Mouse (Mus musculus) hindbrain, embryonic 13.5 days (tissue): ENCODE data around the gene Tcf7l1. TPM values are rescaled to one million over a fixed set of nuclear protein-coding genes. Genes with fewer than 3 reads are reported as not detected.

ENCODE experiments used
- ATAC-seq: fragments of 200-750 bp; cut with Nextera tagmentation; 2 replicates; pipeline ENCODE4 v1.8.0; 2017; ENCODE audit warnings: moderate TSS enrichment; ENCODE audit not compliant: low FRiP score
- H3K27ac ChIP-seq: fragments of 300-500 bp; sonication (generic); 2 replicates; pipeline ENCODE4 v1.5.1; 2015; ENCODE audit warnings: inconsistent platforms, mild to moderate bottlenecking, moderate library complexity
- H3K27me3 ChIP-seq: fragments of 300-500 bp; sonication (generic); 2 replicates; pipeline ENCODE4 v1.6.1; 2015; ENCODE audit warnings: mild to moderate bottlenecking, inconsistent platforms
- H3K36me3 ChIP-seq: fragments of 300-500 bp; sonication (generic); 2 replicates; pipeline ENCODE4 v1.6.1; 2015; ENCODE audit warnings: mild to moderate bottlenecking, inconsistent platforms
- H3K4me1 ChIP-seq: fragments of 300-500 bp; sonication (generic); replicated peaks from 2 replicates; pipeline ENCODE4 v1.6.1; 2015; ENCODE audit warnings: inconsistent platforms
- H3K4me2 ChIP-seq: fragments of 300-500 bp; sonication (generic); 2 replicates; pipeline ENCODE4 v1.6.1; 2015; ENCODE audit warnings: inconsistent platforms, mild to moderate bottlenecking, moderate library complexity
- H3K4me3 ChIP-seq: fragments of 300-500 bp; sonication (generic); 2 replicates; pipeline ENCODE4 v1.5.1; 2015; ENCODE audit warnings: mild to moderate bottlenecking, inconsistent platforms
- H3K9ac ChIP-seq: fragments of 300-500 bp; sonication (generic); 2 replicates; pipeline ENCODE4 v1.6.1; 2015; ENCODE audit warnings: mild to moderate bottlenecking, inconsistent platforms
- H3K9me3 ChIP-seq: fragments of 300-500 bp; sonication (generic); 2 replicates; pipeline ENCODE4 v1.6.1; 2016; ENCODE audit warnings: inconsistent platforms
- WGBS: fragments of 180-500 bp; shearing (Covaris S2); methylation state at CpG from one replicate; pipeline ENCODE4 v1.1.7; 2015; 5-methylcytosine and 5-hydroxymethylcytosine counted together
- polyA plus RNA-seq: library from polyadenylated mRNA; unstranded; fragments of >200 nt; fragmentation: Nextera tagmentation; extraction: Ambion mirVana; gene quantifications from 2 replicates; pipeline ENCODE4 v1.2.1, GENCODE M21; 2015

Tcf7l1 gene
- polyA plus RNA-seq, 1 experiment from 2014 or later = 7.4 TPM

DNA sequence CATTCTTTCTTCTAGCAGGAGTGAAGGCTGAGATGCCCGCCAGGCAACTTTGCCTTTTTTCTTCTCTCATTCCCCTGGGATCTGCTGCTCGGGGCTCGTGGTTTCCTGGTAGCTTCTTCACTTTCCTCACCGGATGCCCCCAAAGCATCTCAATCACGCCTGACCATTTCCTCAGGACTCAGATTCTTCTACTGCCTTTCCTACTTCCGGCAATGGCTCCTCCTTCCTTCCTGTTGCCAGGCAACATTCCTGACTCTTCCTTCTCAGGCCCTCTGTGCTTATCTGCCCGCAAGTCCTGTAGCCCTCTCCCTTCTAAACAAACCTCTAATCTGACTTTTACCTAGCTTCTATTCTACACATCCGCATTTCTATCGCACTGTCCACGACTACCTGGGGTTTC lies 98.5 kb downstream of the Tcf7l1 start:
- Histone ChIP-seq H3K4me2 (no peak overlapping the region), H3K4me1 (peaks cover 25% of the 10 kb centered on the region), H3K9me3 (no peaks in the 10 kb centered on the region), H3K4me3 (no peak overlapping the region), H3K9ac (no peak overlapping the region), H3K27me3 (no peaks in the 10 kb centered on the region), H3K27ac (no peak overlapping the region), H3K36me3 (no peaks in the 10 kb centered on the region)
- no peak for ATAC-seq
- WGBS = 69% methylated on average over 10 of the region's 10 CpGs

DNA sequence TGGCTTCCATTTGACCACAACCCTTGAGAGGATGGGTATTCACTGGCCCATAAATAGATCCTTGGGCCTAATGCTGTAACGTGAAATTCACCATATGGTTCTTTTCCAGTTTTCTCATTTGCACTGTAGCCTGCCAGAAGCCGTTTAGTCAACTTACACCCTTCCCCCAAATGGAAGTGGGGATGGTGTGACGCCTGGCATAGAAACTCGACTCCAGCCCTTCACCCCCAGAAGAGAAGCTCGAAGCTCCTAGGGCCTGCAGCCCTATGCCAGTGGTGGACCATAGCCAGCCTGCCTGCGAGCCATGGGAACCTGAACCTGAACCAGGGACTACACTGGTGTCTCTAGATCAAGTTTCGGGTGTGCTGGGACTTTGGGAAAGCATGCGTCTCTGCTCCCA lies 99.1 kb downstream of the Tcf7l1 start:
- Histone ChIP-seq H3K36me3 (no peaks in the 10 kb centered on the region), H3K4me1 (peaks cover 27% of the 10 kb centered on the region), H3K4me3 (no peak overlapping the region), H3K27me3 (no peaks in the 10 kb centered on the region), H3K9me3 (no peaks in the 10 kb centered on the region), H3K9ac (no peak overlapping the region), H3K4me2 (no peak overlapping the region), H3K27ac (no peak overlapping the region)
- 88% methylated on average over 8 of the region's 8 CpGs for WGBS
- no peak for ATAC-seq

DNA sequence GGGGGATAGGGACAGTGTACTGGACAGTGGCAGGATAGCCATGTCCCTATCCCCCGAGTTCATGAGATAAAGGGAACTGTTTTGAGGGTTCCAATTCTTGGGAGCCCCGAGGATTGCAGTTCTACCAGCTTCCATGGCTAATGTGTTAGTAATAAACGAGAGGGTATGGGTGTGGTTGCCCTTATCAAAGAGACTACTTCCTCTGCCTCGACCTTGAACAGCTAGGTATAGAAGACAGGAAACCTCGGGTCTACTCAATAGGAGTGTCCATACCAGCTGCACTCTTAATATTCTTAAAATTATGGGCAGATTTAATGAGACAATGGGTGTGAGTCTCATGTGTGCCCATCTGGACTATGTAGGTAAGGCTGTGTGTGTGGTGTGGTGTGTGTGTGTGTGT lies 100.0 kb downstream of the Tcf7l1 start:
- Histone ChIP-seq H3K4me2 (no peak overlapping the region), H3K27me3 (no peaks in the 10 kb centered on the region), H3K36me3 (no peaks in the 10 kb centered on the region), H3K9me3 (no peaks in the 10 kb centered on the region), H3K4me1 (peaks cover 22% of the 10 kb centered on the region), H3K4me3 (no peak overlapping the region), H3K27ac (no peak overlapping the region), H3K9ac (no peak overlapping the region)
- 92% methylated on average over 5 of the region's 5 CpGs for WGBS
- no peak for ATAC-seq

DNA sequence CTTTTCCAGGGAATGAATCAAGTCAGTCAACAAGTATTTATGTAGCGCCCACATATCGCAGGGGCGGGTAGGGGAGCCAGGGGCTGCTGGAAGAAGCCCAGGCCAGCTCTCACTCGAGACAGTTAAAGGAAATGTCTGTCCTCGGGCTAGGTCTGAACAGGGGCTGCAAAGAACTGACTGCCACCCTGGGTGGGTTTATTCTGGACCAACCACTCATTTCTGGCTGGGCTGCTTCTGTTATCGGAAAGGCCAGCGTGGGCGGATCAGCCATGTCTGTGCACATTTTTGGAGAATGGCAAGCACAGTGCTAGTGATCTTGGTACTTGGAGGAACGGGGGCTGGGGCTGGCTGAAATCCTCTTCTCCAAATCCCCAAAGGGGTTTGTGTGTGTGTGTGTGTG lies 103.9 kb downstream of the Tcf7l1 start:
- H3K36me3 ChIP-seq = no peaks in the 10 kb centered on the region
- no peak overlapping the region for H3K4me3 ChIP-seq
- no peak overlapping the region for H3K9ac ChIP-seq
- H3K4me1 ChIP-seq = peaks cover 13% of the 10 kb centered on the region
- 66% methylated on average over 9 of the region's 9 CpGs for WGBS
- ATAC-seq = no peak
- H3K27ac ChIP-seq = no peak overlapping the region
- no peak overlapping the region for H3K4me2 ChIP-seq
- peaks cover 12% of the 10 kb centered on the region for H3K27me3 ChIP-seq
- H3K9me3 ChIP-seq = no peaks in the 10 kb centered on the region

DNA sequence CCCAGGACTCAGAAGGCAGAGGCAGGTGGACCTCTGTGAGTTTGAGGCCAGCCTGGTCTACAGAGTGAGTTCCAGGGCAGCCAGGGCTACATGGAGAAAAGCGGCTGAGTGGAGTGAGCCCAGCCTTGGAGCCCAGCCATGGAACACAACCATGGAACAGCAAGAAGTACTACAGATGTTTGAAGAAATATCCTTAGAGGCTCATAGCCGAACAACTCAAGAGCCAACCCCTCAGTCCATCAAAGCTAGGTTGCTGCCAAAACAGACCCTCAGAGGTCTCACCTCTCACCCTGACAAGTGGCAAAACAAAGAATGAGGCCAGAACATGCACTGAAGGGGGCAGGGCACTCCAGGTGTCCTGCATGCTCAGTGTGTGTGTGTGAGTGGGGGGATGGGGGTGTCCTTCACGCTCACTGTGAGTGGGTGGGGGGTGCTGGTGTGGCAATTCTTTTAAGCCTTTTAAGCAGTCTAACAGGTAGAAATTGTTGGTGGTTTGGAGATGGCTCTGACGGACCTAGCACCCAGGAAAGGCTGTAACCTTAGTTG lies 104.7 kb downstream of the Tcf7l1 start:
- Histone ChIP-seq H3K4me1 (peaks cover 13% of the 10 kb centered on the region), H3K4me2 (no peak overlapping the region), H3K27ac (no peak overlapping the region), H3K9ac (no peak overlapping the region), H3K9me3 (no peaks in the 10 kb centered on the region), H3K4me3 (no peak overlapping the region), H3K27me3 (peaks cover 12% of the 10 kb centered on the region), H3K36me3 (no peaks in the 10 kb centered on the region)
- no peak for ATAC-seq
- WGBS = 76% methylated on average over 4 of the region's 4 CpGs

DNA sequence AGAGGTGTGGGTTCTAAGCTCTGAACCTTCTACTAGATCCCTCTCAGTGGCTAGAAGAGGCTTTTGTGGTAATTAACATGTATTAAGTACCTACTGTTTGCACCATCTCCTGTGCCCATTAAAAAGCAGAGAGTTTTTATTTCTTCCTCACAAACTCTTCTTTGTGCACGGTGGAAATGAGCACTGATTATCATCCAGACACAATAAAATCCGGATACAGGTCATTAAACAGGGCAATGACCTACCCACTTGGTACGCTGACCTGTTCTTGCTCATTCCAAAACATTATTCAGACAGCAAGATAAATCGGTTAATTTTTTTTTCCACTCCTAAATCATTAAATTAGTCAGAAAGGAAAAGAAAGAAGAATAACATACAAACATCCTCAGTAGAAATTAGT lies 106.8 kb downstream of the Tcf7l1 start:
- Histone ChIP-seq H3K27me3 (peaks cover 12% of the 10 kb centered on the region), H3K27ac (no peak overlapping the region), H3K4me3 (no peak overlapping the region), H3K36me3 (no peaks in the 10 kb centered on the region), H3K4me1 (peaks cover 31% of the 10 kb centered on the region), H3K9me3 (no peaks in the 10 kb centered on the region), H3K4me2 (no peak overlapping the region), H3K9ac (no peak overlapping the region)
- ATAC-seq = no peak
- WGBS = 44% methylated on average over 4 of the region's 4 CpGs

DNA sequence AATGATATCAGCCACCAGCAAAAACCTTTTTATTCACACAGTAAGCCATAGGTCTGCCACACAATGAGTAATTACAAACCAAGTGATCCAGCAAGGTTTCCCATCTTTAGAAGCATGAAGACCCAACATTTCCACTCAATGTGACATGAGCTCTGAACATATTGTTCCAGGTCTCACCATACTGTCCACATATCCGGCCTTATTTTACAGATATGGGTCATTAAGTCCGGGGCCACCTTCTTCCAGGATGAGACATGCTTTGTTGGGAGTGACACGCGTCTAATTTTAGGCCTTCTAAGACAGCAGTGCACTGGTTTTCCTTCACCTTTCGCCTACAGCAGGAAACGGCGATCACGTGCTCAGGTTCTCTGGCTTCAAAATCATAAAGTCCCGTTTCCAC lies 108.1 kb downstream of the Tcf7l1 start:
- H3K27me3 ChIP-seq = peaks cover 16% of the 10 kb centered on the region
- H3K4me1 ChIP-seq = peaks cover 37% of the 10 kb centered on the region
- no peak for ATAC-seq
- no peak overlapping the region for H3K4me2 ChIP-seq
- 89% methylated on average over 9 of the region's 9 CpGs for WGBS
- no peaks in the 10 kb centered on the region for H3K36me3 ChIP-seq
- H3K9ac ChIP-seq = no peak overlapping the region
- no peak overlapping the region for H3K4me3 ChIP-seq
- H3K27ac ChIP-seq = no peak overlapping the region
- H3K9me3 ChIP-seq = no peaks in the 10 kb centered on the region

DNA sequence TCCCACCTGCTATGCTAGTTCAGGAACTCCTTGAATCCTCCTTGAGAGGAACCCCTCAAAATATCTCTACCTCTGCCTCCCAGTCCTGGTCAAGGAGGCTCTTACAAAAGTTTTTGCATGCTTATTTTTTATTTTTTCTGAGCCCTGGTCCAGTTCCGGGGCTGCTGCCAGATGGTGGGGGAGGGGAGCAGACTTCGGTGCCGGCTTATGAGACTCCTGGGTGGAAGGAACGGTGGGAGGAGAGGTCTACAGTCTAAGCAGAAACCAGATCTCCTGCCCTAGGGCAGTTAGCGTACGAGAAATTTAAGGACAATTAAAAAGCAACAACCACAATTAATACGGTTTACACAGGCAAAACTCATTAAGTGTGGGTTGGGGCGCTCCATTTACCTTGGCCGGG lies 110.4 kb downstream of the Tcf7l1 start:
- Histone ChIP-seq H3K27ac (no peak overlapping the region), H3K9ac (no peak overlapping the region), H3K4me1 (peaks cover 35% of the 10 kb centered on the region), H3K36me3 (no peaks in the 10 kb centered on the region), H3K4me2 (no peak overlapping the region), H3K9me3 (no peaks in the 10 kb centered on the region), H3K27me3 (peaks cover 19% of the 10 kb centered on the region), H3K4me3 (no peak overlapping the region)
- 29% methylated on average over 9 of the region's 9 CpGs for WGBS
- ATAC-seq = no peak

DNA sequence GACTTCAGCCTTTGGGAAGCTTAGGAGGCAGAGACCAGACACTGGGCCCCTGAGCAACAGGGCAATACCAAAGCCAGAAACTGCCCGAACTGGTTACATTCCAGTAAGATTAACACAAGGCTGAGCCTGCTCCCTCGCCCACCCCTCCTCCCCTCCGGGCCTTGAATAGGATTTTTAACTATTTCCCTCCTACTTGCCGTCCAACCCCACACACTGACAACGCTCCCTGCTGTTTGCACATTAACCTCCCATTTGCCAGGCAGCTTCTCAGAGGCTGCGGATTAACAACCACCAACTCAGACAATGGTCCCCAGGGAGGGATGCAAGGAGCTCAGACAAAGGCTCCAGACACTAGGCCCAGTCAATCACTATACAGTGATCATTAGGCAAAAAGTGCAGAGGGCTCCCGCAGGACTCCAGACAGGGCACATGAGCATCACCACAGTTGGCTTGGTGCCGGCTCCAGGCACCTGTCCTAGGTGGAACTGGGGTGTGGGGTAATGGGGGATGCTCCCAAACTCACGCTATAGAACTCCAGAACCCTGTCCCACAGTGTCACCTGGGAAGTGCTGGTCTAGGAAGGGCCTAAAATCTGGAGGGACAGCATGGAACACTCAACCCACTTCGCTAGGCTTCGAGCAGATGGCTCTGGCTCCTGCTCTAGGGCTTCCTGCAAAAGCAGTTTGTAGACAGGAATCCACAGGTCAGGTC lies 111.4 kb downstream of the Tcf7l1 start:
- ATAC-seq = peak; percentile 59
- H3K27ac ChIP-seq = peak overlapping the region; percentile 49
- peaks cover 22% of the 10 kb centered on the region for H3K27me3 ChIP-seq
- WGBS = 7% methylated on average over 11 of the region's 11 CpGs
- H3K4me1 ChIP-seq = peaks cover 41% of the 10 kb centered on the region
- H3K4me3 ChIP-seq = peak overlapping the region; percentile 19
- peak overlapping the region; percentile 30; the same call in 1 of the 2 replicates for H3K9ac ChIP-seq
- no peaks in the 10 kb centered on the region for H3K36me3 ChIP-seq
- no peaks in the 10 kb centered on the region for H3K9me3 ChIP-seq
- peak overlapping the region; percentile 43 for H3K4me2 ChIP-seq

DNA sequence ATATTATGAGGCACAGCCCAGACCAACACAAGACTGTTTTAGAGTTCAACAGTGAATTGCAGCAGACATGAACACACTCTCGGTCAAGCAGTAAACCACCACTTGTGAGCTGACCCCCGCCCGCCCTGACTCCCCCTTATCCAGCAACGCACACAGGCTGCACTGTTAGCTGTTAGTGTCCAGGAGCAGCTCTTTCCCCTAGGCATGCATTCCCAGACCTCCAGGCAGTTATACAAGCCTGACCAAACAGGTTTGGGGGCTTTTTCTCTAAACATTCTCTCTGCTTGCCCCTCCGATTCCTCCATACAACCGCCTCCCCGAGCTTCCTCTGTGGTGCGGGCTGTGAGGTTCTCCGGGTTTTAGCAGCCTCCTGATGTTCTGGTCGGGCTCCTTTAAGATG lies 112.0 kb downstream of the Tcf7l1 start:
- 8% methylated on average over 10 of the region's 10 CpGs for whole genome bisulfite sequencing

DNA sequence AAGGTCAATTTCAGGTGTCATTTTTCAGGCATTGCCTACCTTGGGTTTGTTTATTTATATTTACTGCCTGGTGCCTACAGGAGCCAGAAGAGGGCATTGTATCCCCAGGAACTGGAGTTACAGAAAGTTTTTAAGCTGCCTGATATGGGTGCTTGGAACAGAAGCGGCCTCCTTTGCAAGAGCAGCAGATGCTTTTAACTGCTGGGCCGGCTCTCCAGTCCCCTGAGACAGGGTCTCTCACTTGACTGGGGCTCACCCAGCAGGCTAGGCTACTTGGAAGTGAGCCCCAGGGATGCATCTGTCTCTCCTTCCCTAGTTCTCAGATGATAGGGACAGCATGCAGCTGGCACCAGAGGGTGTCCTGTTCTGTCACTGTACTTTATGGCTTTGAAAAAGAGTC lies 112.7 kb downstream of the Tcf7l1 start:
- peaks cover 26% of the 10 kb centered on the region for H3K27me3 ChIP-seq
- WGBS = 39% methylated on average over 2 of the region's 2 CpGs
- no peak overlapping the region for H3K4me3 ChIP-seq
- H3K27ac ChIP-seq = no peak overlapping the region
- no peaks in the 10 kb centered on the region for H3K36me3 ChIP-seq
- peaks cover 40% of the 10 kb centered on the region for H3K4me1 ChIP-seq
- no peak for ATAC-seq
- H3K4me2 ChIP-seq = no peak overlapping the region
- H3K9me3 ChIP-seq = no peaks in the 10 kb centered on the region
- H3K9ac ChIP-seq = no peak overlapping the region

More for the DNA sequence above, 112.0 kb downstream of the Tcf7l1 start:
- Histone ChIP-seq H3K27me3 (peaks cover 27% of the 10 kb centered on the region), H3K4me2 (peak overlapping the region; percentile 43), H3K27ac (peak overlapping the region; percentile 49; the same call in 1 of the 2 replicates), H3K9me3 (no peaks in the 10 kb centered on the region), H3K9ac (0 out of 2 replicates have a peak overlapping the region, but pooled peaks have one; percentile 30), H3K36me3 (no peaks in the 10 kb centered on the region), H3K4me1 (peaks cover 41% of the 10 kb centered on the region), H3K4me3 (peak overlapping the region; percentile 19)
- 0 out of 2 replicates have a peak, but pooled peaks have one; percentile 3 for ATAC-seq

DNA sequence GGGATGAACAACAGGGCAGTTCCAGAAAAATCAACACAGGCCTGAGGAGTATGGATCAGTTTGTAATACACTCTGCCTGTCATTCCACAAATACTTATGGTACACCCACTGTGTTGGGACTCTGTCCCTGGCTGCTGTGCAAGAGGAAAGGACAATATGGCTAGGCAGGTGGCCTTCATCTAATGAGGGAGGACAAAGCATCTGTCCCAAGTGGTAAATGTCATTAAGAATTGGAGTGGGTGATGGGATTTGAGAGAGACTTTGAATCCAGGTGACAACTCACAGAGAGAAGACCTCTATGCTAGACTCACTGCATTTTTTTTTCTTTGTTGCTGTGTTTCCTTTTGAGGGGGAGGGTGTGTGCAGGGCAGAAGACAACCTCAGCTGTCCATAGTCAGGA lies 115.3 kb downstream of the Tcf7l1 start:
- Histone ChIP-seq H3K9me3 (no peaks in the 10 kb centered on the region), H3K36me3 (no peaks in the 10 kb centered on the region), H3K4me2 (no peak overlapping the region), H3K9ac (no peak overlapping the region), H3K4me1 (peaks cover 35% of the 10 kb centered on the region), H3K4me3 (no peak overlapping the region), H3K27me3 (peaks cover 19% of the 10 kb centered on the region; the same call in 1 of the 2 replicates), H3K27ac (no peak overlapping the region)
- no peak for ATAC-seq

DNA sequence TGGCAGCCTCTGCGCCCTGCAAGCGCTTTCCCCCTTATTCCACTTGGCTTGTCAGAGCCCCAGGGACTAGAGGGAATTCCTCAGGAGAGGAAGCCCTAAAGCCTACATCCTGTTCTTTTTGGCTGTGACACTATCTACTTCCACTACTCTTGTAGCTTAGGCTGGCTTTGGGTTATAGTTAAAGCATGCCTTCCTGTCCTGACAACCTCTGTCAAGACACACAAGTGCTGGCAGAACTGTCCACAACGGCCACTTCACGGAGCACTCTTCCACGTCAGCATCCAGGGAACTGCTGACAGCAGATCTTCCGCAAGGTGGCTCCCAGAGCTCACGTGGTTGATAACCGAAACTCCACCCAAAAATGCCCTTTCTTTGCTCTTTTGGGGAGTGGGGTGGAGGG lies 117.9 kb downstream of the Tcf7l1 start:
- Histone ChIP-seq H3K4me3 (no peak overlapping the region), H3K36me3 (no peaks in the 10 kb centered on the region), H3K27ac (no peak overlapping the region), H3K9me3 (no peaks in the 10 kb centered on the region), H3K4me2 (no peak overlapping the region), H3K9ac (no peak overlapping the region), H3K27me3 (peaks cover 16% of the 10 kb centered on the region; the same call in 1 of the 2 replicates), H3K4me1 (peaks cover 11% of the 10 kb centered on the region)
- no peak for ATAC-seq
- WGBS = 87% methylated on average over 8 of the region's 8 CpGs
